Mouse (Mus musculus): ENCODE measurements around the gene Tubal3.

The Tubal3 gene

DNA sequence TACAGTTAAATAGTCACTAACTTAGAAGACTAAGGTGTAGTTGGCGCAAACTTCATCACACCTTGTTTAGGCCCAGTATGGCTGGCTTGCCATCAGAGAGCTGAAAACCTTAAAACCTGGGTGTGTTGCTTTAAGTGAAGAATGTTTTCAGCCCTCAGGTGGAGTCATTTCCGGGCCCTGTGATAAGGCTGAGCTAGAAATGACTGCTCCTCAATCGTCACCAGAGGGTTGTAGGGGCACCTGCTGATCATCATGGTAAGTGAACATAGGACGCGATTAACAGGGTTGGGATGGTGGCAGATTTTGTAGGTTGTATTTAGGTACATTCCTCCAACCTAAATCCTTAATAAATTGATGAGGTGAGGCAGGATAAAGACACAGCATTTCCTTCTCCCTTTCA lies 6.4 kb downstream of the Tubal3 start:
- no peak for DNase-seq (ENCODE audit: low spot score in 2 of 2)

DNA sequence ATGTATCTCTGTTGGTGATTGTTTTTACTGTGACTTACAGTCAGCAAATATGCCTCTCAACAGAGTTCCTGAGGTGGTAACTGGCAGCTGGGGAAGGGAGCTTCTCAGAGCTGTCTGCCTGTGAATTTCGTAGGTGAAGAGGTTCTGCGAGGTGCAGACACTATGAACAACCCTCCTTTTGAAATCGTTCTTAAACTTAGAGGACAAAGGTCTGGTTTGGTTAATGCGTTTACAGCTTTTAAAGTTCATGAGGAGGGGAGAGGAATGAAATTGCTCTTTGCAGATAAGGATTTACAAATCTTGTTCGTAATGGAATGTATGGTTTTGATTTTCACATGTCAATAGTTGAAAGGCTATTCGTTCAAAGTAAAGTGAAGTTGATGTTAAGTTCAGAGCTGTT lies 7.6 kb downstream of the Tubal3 start:
- DNase-seq (ENCODE audit: low spot score in 2 of 2) = no peak

DNA sequence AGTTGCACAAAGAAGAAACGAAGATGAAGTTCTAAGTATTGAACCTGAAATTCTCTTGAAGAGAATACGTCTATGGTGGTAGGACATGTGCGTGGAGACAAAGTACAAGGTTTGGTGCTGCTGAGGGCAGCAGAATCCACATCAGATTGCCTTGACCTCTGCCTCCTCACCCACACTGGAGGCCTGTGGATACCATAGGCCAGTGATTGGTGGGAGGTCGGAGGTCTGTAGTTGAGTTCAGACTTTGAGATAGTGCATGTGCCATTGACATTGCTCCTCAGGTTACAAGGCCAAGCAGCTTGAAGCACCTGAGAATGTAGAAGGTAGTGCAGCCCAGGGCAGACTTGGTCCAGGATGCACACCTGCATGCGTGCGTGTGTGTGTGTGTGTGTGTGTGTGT lies 8.0 kb downstream of the Tubal3 start:
- DNase-seq (ENCODE audit: low spot score in 2 of 2) = no peak

DNA sequence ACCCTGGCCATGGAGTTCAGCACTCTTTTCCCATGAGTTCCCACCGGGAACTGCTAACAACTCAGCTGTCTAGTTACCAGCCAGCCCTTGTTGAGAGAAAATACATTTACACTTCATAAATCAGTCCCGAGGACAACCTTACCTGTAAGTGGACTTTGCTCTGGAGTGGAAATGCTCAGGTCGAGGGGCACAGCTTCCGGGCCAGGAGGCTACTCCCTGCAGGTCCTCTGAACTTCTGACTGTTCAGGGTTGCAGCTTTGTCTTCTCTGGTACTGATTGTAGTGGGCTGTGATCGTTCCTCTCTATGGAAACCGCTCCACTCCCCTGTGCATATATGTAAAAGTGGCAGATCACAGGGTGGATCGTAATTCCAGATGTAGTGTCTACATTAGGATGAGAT lies 26.6 kb downstream of the Tubal3 start:
- no peak for DNase-seq (ENCODE audit: low spot score in 2 of 2)

DNA sequence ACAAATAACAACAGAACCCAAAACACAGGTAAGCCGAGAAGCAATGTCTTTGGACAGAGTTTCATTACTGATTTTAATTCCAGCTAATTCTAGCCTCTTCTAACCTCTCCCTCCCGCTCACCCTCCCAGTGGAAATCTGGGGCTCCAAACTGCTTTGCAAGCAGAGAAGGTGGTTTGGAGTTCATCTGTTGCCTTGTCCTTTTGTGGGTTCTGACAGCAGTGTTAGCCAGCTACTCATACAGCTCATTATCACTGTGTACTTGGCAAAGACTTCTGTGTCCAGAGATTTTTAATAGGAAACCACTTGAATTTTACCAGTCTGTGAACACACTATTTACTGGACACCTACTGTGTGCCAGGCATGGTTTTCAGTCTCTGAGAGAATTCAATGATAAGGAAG lies 27.2 kb downstream of the Tubal3 start, which contains the start of gene Ucn3:
Ucn3 (minus strand) TSS at position 101 of the 400 bp plus-strand sequence.
- no peak for DNase-seq (ENCODE audit: low spot score in 2 of 2)

DNA sequence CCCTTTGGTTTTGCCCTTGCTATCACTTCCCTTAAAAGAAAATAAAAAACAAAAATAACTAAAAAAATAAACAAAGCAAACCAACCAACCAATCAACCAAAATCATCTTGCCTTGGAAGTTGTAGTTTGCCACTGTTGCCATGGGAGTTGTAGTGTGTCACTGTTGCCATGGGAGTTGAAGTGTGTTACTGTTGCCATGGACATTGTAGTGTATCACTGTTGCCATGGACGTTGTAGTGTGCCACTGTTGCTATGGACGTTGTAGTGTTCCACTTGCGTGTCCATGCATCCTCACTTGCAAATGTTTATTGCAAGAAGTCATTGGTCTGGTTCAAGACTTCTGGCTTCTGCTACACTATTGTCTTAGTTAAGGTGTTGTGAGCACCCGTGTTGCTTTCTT lies 29.2 kb downstream of the Tubal3 start:
- DNase-seq (ENCODE audit: low spot score in 2 of 2) = no peak

DNA sequence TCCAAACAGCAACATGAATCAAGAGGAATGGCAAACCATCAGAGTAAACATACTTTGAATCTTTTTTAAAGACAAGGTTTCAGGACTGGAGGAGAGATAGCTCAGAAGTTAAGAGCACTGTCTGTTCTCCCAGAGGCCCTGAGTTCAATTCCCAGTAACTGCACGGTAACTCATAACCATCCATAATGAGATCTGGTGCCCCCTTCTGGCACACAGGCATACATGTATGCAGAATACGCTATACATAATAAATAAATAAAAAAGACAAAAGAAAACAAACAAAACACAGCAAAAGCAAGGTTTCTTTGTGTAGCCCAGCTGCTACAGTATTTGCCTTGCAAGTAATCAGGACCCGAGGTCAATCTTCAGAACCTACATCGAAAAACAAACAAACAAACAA lies 31.4 kb downstream of the Tubal3 start:
- no peak for DNase-seq (ENCODE audit: low spot score in 2 of 2)

DNA sequence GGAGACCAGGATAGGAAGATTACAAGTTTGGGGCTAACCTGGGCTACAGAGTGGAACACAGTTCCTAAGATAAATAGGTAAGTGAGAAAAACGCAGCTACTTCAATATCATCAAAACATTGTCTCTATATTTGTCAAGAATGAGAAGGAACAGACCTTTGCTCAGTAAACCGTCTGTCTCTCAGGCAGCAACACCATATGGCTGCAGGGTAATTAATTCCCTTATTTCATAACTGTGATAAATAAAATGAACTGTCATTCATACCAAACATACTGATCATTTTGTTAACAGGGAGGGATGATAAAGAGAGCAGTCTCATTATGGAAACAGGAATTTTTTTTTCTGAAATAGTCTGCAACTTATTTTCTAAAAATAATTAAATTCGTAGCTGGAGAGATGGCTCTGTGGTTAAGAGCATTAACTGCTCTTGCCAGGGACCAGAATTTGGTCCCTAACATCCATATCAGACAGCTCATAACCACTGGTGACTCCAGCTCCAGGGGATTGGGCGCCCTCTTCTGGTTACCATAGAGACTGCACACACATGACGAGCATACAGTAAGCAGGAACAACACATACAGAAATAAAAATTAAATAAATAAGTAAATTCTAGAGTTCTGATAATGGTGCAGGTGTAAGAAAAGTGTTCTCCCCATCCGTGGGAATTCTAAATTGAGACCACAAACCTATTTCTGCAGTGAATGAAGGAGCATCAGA lies 33.3 kb downstream of the Tubal3 start:
- no peak for DNase-seq (ENCODE audit: low spot score in 2 of 2)

DNA sequence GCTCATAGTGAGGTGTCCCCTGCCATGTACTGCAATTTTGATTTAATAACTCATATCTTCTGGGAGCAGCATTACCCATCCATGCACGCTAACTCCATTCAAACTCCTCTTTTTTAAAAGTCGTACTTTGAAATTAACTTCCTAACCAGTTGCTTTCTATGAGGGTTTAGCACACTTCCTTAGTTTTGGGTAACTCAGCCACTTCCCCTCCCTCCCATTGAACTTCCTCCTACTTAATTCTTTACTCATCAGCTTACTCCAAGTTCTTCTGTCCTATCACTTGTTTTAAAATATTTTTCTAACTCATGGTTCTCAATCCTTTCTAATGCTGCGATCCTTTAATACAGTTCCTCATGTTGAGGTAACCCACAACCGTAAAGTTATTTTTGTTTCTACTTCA lies 50.8 kb downstream of the Tubal3 start:
- no peak for DNase-seq (ENCODE audit: low spot score in 2 of 2)
